Mouse (Mus musculus) liver, postnatal 0 days (tissue): Measurements from ENCODE around the gene Sdk1.

ENCODE experiments used
- CTCF ChIP-seq: sonication (generic); IDR thresholded peaks from 2 replicates; pipeline ENCODE4 v1.5.1; 2016; ENCODE audit warnings: antibody characterized with exemption, low read depth
- EP300 ChIP-seq: IDR thresholded peaks from 2 replicates; pipeline ENCODE4 v1.6.1; 2016; ENCODE audit warnings: antibody characterized with exemption, low read depth, mild to moderate bottlenecking

- TF ChIP-seq CTCF: no peak
- TF ChIP-seq EP300: no peak
Observed at GRCm38 (mm10) chr5:141633271-141633670, 392.0 kb downstream of the Sdk1 start.
